ENCODE assay signal across 8 mouse cellular contexts in the genomic region with DNA sequence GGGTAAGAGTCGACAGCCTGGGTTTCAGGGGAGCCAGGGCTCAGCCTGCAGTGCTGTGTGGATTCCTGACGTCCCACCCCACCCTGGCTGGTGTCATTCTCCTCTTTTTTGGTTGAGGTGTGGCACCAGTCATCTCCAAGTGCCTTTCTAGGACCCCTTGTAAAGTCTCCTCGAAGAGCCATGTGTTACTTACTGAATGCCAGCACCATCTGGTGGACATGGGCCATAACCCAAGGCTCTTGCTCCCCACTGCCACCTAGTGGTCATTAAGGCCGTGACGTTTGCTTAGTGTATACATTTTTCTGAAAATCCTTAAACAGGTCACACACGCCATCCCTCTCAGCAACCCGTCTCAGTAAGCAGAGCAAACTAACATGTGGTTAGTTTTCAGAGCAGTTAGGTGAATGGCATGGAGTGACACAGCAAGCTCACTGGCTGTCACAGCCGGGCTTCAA. TPM values are rescaled to one million over a fixed set of nuclear protein-coding genes. Genes with fewer than 3 reads are reported as not detected.
DNase-seq lines count a peak whose midpoint lies in the region; ATAC-seq and TF ChIP-seq lines count a peak whose summit lies in the region.

No protein-coding gene starts in this region.

- TF ChIP-seq CTCF in hindbrain, postnatal 0 days (IDR thresholded peaks at IDR 0.05; ENCODE audit: low read depth), result peak; percentile 100

- H3K36me3 ChIP-seq in hindbrain, postnatal 0 days (ENCODE audit: insufficient read depth, low read length), result no peaks in the 10 kb centered on the region
- no peaks in the 10 kb centered on the region for H3K36me3 ChIP-seq in macrophage (ENCODE audit: inconsistent target)

- no peaks in the 10 kb centered on the region for H3K9me3 ChIP-seq in hindbrain, postnatal 0 days (ENCODE audit: low read length)

- H3K27ac ChIP-seq in hindbrain, postnatal 0 days, result no peak overlapping the region
- 0 out of 2 replicates have a peak overlapping the region, but pooled peaks have one; percentile 2 for H3K27ac ChIP-seq in macrophage

- H3K4me1 ChIP-seq in hindbrain, postnatal 0 days (ENCODE audit: insufficient read depth, low read length), result no peaks in the 10 kb centered on the region

- no peaks in the 10 kb centered on the region for H3K79me2 ChIP-seq in macrophage (ENCODE audit: inconsistent target)

- WGBS in hindbrain, postnatal 0 days, result 20% methylated on average over 8 of the region's 8 CpGs
- WGBS in macrophage (ENCODE audit: missing documents), result 17% methylated on average over 8 of the region's 8 CpGs

- no peak overlapping the region for H3K4me3 ChIP-seq in hindbrain, postnatal 0 days (ENCODE audit: low read length)
- H3K4me3 ChIP-seq in macrophage (ENCODE audit: inconsistent target), result no peak overlapping the region

- H3K4me2 ChIP-seq in hindbrain, postnatal 0 days (ENCODE audit: low read depth, low read length), result no peak overlapping the region

- no peak overlapping the region for H3K9ac ChIP-seq in hindbrain, postnatal 0 days (replicated peaks; ENCODE audit: low read length)

- peak; percentile 92 for DNase-seq in R1 (ENCODE audit: low read depth, low spot score)
- peak; percentile 43 for DNase-seq in cerebellum, adult 8-10 months
- peak; percentile 50 to 58 for DNase-seq in frontal cortex, postnatal 10 days (ENCODE audit: low spot score in 2 of 2)
- peak; percentile 93 for DNase-seq in hindbrain, postnatal 0 days (ENCODE audit: low spot score)
- DNase-seq in left cerebral cortex, adult 11 months (ENCODE audit: low spot score), result peak; percentile 54
- DNase-seq in right cerebral cortex, postnatal 10 days (ENCODE audit: low spot score in 2 of 2), result peak; percentile 80 to 81
- DNase-seq in urinary bladder, postnatal 36 days (ENCODE audit: low spot score in 2 of 2), result peak; percentile 58 to 72

- H3K27me3 ChIP-seq in hindbrain, postnatal 0 days (ENCODE audit: insufficient read depth, low read length), result no peaks in the 10 kb centered on the region

- peak; percentile 82 for ATAC-seq in hindbrain, postnatal 0 days

RNA-seq across cellular contexts. Expression of a gene that starts 10.3 kb away (rescaled TPM):
- 27.9 and 39.9 TPM in 2 replicates for total RNA-seq in hindbrain, postnatal 0 days (2014; rRNA removed)
- polyA plus RNA-seq in hindbrain, postnatal 0 days (2015; fragmentation: Nextera tagmentation; extraction: Ambion mirVana), result 21.2 and 24.3 TPM in 2 replicates
- total RNA-seq in macrophage (2018; cell fraction: chromatin; rRNA removed), result 100 to 1,000 TPM in 10 of 26 experiments, 10 to 100 TPM in 16; 46.5 to 169 (median 85.2) TPM
- 10 to 100 TPM; 15.5 to 30.9 (median 22.8) TPM for total RNA-seq in macrophage (2018; cell fraction: cytosol; rRNA removed)
- total RNA-seq in macrophage (2018; cell fraction: nucleus; rRNA removed), result 10 to 100 TPM; 22.4 to 88.4 (median 37.6) TPM
- 23.1 to 50.5 TPM (median 30.0 TPM) in 3 replicates for polyA plus RNA-seq in macrophage (2018)

Comparison
In these comparisons a context has a peak if more than half of its experiments do, and no peak if none do; other contexts are left out.
1. DNase-seq: peak in every context shown above with its lines; median percentile 93 in hindbrain, postnatal 0 days; 92 in R1; 80 in right cerebral cortex, postnatal 10 days; 65 in urinary bladder, postnatal 36 days; 54 in frontal cortex, postnatal 10 days; 54 in left cerebral cortex, adult 11 months; 43 in cerebellum, adult 8-10 months.